Mouse (Mus musculus): ENCODE results near the gene Spry1. TPM values are rescaled to one million over a fixed set of nuclear protein-coding genes. Genes with fewer than 3 reads are reported as not detected.

The Spry1 gene
- total and polyA plus RNA-seq, 3 experiments = not detected

DNA sequence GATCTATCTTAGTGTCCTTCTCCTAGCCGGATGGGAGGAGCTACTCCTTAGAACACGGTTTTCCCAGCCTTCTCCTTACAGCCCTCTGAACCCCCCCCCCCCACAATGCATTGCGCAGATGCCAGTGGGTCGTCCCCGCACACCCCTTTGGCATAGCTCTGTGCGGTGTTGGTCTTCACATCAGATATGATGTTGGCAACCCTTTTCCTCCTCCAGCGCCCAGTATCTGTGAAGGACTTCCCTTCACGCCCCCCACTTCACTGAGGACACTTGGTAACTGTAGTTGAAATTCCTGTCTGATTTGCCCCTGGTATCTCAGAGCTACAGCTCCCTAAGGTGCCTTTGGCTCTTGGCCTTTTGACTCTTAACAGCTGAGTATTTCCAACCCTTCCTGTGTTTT, 4.2 kb downstream of the Spry1 start:
- Histone ChIP-seq H3K9ac (ENCODE audit: insufficient read depth, low read depth) (no peak overlapping the region), H3K4me3 (replicated peaks in 1 of 3; ENCODE audit: low read depth in 2 of 3, low read length in 2 of 3, poor library complexity in 1 of 3) (no peak overlapping the region), H3K27ac (ENCODE audit: insufficient read depth, low read depth) (no peak overlapping the region), H3K36me3 (replicated peaks in 1 of 2; ENCODE audit: control insufficient read depth in 1 of 2, insufficient read depth in 1 of 2, low read length in 1 of 2) (no peaks in the 10 kb centered on the region), H3K27me3 (replicated peaks) (no peaks in the 10 kb centered on the region), H3K79me2 (replicated peaks; ENCODE audit: control insufficient read depth, extremely low read depth, insufficient read depth, poor library complexity, severe bottlenecking) (no peaks in the 10 kb centered on the region), H3K9me3 (replicated peaks; ENCODE audit: low read length) (peaks cover 19% of the 10 kb centered on the region), H3K4me1 (ENCODE audit: control insufficient read depth in 1 of 2, insufficient read depth in 2 of 2) (peaks cover 0 to 4% of the 10 kb centered on the region in 2 experiments; a peak in 2 of 4 replicates), H3K4me2 (ENCODE audit: insufficient read depth, low read depth, poor library complexity, severe bottlenecking) (no peak overlapping the region)
- dilution Hi-C loops (cut with MboI; ENCODE audit: extremely low pct_ligation_motif_present, extremely low pct_unique_long_range_greater_than_20kb, low sequenced_read_pairs) (no loop called here), in situ Hi-C loops (cut with MboI; ENCODE audit: low pct_ligation_motif_present, low pct_unique_long_range_greater_than_20kb, low sequenced_read_pairs) (no loop called here)
- TF ChIP-seq GABPA (IDR thresholded peaks at IDR 0.05; ENCODE audit: insufficient replicate concordance, low read depth, low read length) (no peak), JUN (IDR thresholded peaks at IDR 0.05; ENCODE audit: insufficient read depth, low read depth, low read length) (no peak), CHD2 (IDR thresholded peaks at IDR 0.05; ENCODE audit: low read length) (no peak), NRF1 (IDR thresholded peaks at IDR 0.05; ENCODE audit: low read depth, low read length) (no peak), RAD21 (IDR thresholded peaks at IDR 0.05; ENCODE audit: low read depth, low read length) (no peak), UBTF (IDR thresholded peaks at IDR 0.05; ENCODE audit: low read depth, low read length) (no peak), MEF2A (IDR thresholded peaks at IDR 0.05; ENCODE audit: borderline replicate concordance, low read depth, low read length) (no peak), MAZ (IDR thresholded peaks at IDR 0.05; ENCODE audit: low read depth, low read length) (no peak), ZKSCAN1 (IDR thresholded peaks at IDR 0.05; ENCODE audit: borderline replicate concordance, low read depth, low read length) (no peak), CHD1 (IDR thresholded peaks at IDR 0.05; ENCODE audit: low read depth, low read length) (no peak)
- no peak for DNase-seq (ENCODE audit: extremely low read depth)

DNA sequence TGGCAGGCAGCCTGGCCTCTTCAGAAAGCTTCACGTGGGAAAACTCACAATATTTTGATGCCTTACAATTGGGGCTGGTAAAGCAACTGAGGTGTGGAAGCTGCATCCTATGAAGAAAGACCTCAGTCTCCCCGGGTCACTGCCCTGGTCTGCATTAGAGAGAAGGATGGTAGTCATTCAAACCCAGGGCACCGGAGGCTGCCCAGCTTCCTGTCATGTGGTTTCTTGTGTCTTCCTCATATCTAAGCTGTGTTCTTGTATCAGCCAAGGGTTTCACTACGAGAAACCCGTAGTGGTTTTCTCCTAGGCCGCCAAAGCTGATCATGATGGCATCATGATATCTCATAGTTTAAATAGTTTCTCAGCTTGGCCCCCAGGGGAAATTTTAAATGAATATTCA, 5.3 kb downstream of the Spry1 start:
- dilution Hi-C loops (cut with MboI; ENCODE audit: extremely low pct_ligation_motif_present, extremely low pct_unique_long_range_greater_than_20kb, low sequenced_read_pairs) = no loop called here
- in situ Hi-C loops (cut with MboI; ENCODE audit: low pct_ligation_motif_present, low pct_unique_long_range_greater_than_20kb, low sequenced_read_pairs) = no loop called here
- peaks cover 13% of the 10 kb centered on the region for H3K9me3 ChIP-seq (replicated peaks; ENCODE audit: low read length)
- no peaks in the 10 kb centered on the region for H3K79me2 ChIP-seq (replicated peaks; ENCODE audit: control insufficient read depth, extremely low read depth, insufficient read depth, poor library complexity, severe bottlenecking)
- H3K27ac ChIP-seq (ENCODE audit: insufficient read depth, low read depth) = no peak overlapping the region
- H3K36me3 ChIP-seq (replicated peaks in 1 of 2; ENCODE audit: control insufficient read depth in 1 of 2, insufficient read depth in 1 of 2, low read length in 1 of 2) = no peaks in the 10 kb centered on the region
- no peak for DNase-seq (ENCODE audit: extremely low read depth)
- no peak overlapping the region for H3K9ac ChIP-seq (ENCODE audit: insufficient read depth, low read depth)
- H3K27me3 ChIP-seq (replicated peaks) = no peaks in the 10 kb centered on the region
- TF ChIP-seq USF1 (IDR thresholded peaks at IDR 0.05; ENCODE audit: low read depth, low read length) = no peak
- no peak for TF ChIP-seq MAZ (IDR thresholded peaks at IDR 0.05; ENCODE audit: low read depth, low read length)
- TF ChIP-seq SMC3 (IDR thresholded peaks at IDR 0.05; ENCODE audit: low read depth, low read length) = no peak
- TF ChIP-seq MYC (IDR thresholded peaks at IDR 0.05; ENCODE audit: low read depth, low read length) = no peak
- no peak for TF ChIP-seq SIN3A (IDR thresholded peaks at IDR 0.05; ENCODE audit: low read length)
- no peak for TF ChIP-seq NRF1 (IDR thresholded peaks at IDR 0.05; ENCODE audit: low read depth, low read length)
- TF ChIP-seq BHLHE40 (IDR thresholded peaks at IDR 0.05; ENCODE audit: low read depth, low read length) = no peak
- no peak for TF ChIP-seq POLR2A (IDR thresholded peaks at IDR 0.05; ENCODE audit: low read depth, low read length)
- no peak for TF ChIP-seq HCFC1 (IDR thresholded peaks at IDR 0.05; ENCODE audit: low read depth, low read length)
- TF ChIP-seq MAFK (IDR thresholded peaks at IDR 0.05; ENCODE audit: insufficient replicate concordance, low read length) = no peak
- TF ChIP-seq MAX (IDR thresholded peaks at IDR 0.05; ENCODE audit: low read length) = no peak
- TF ChIP-seq POLR2AphosphoS2 (IDR thresholded peaks at IDR 0.05; ENCODE audit: low read depth, low read length) = no peak
- no peak for TF ChIP-seq GABPA (IDR thresholded peaks at IDR 0.05; ENCODE audit: insufficient replicate concordance, low read depth, low read length)
- no peak for TF ChIP-seq KAT2A (IDR thresholded peaks at IDR 0.05; ENCODE audit: insufficient replicate concordance, low read length)
- TF ChIP-seq UBTF (IDR thresholded peaks at IDR 0.05; ENCODE audit: low read depth, low read length) = no peak
- TF ChIP-seq CHD2 (IDR thresholded peaks at IDR 0.05; ENCODE audit: low read length) = no peak
- TF ChIP-seq NELFE (IDR thresholded peaks at IDR 0.05; ENCODE audit: low read depth, low read length) = no peak
- no peak for TF ChIP-seq CHD1 (IDR thresholded peaks at IDR 0.05; ENCODE audit: low read depth, low read length)
- no peak for TF ChIP-seq ELF1 (IDR thresholded peaks at IDR 0.05; ENCODE audit: low read depth, low read length)
- peaks cover 6 to 9% of the 10 kb centered on the region in 2 experiments; a peak in 3 of 4 replicates for H3K4me1 ChIP-seq (ENCODE audit: control insufficient read depth in 1 of 2, insufficient read depth in 2 of 2)
- H3K4me3 ChIP-seq (replicated peaks in 1 of 3; ENCODE audit: low read depth in 2 of 3, low read length in 2 of 3, poor library complexity in 1 of 3) = no peak overlapping the region
- no peak overlapping the region for H3K4me2 ChIP-seq (ENCODE audit: insufficient read depth, low read depth, poor library complexity, severe bottlenecking)

All from CH12.LX (cell line).